Mouse (Mus musculus) urinary bladder, postnatal 10 days (tissue): Measurements from ENCODE around the gene Bclaf1.

Source experiments
- DNase-seq: peaks from one replicate; pipeline ENCODE4 v3.0.0; 2022; ENCODE audit warnings: low spot score

The Bclaf1 gene

DNA sequence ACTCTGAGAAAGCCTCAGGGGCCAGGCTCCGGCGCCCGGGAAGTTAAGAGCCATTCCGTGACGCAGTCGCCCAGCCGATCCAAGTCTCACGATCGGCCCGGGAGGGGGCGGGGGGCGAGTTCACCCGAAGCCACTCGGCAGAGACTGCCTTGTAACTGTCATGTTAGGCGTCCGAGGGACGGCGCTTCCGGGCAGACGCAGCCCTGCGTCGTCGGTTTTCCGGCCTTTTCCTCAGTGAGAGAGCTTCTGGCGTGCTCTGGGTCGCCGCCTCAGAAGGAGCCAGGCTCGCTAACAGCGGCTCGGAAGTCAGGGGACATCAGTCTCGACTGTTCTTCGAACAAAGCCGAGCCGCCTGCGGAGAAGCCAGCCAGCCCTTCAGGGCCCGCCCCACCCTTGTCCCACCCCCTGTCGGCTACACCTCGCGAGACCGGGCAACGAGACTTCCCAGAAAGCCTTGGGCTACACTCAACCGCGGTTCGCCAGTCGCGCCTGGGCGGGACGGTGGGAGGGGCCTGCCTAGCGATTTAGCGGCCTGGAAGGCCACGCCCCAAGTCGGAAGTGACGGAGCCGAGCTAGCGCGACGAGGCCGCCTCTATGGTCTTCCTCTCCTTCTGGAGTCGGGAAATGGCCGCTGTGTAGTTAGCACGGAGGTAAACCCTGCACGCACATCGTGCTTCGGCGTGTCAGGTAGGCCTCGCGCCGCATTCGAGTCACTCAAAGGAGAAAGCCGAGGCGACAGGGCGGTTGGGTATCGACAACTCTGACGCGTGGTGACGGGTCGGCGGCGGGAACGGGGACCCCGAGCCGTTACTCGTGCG, at the start of gene Bclaf1:
Gene Bclaf1, plus strand, starts transcription at position 552 of the 818 bp plus-strand sequence.
- DNase-seq = peak; percentile 99

DNA sequence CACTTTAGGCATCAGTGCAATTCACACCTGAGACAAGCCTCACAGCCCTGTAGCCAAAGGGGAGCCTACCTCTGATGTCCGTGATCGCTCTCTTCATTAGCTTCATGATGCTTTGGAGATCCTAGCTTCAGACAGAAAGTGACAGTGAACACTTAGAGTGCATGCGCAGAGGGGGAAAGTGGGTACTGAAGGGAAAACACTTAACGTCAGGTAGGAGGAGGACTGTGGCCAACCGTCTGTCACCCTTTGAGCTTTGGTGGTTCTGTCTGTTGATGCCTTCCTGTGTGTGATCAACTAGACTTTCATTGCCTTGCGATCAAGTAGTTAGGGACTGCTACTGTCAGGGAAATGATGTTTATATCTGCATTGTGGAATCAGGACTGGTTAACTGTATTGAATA, 49.4 kb upstream of the Bclaf1 start:
- DNase-seq = no peak

DNA sequence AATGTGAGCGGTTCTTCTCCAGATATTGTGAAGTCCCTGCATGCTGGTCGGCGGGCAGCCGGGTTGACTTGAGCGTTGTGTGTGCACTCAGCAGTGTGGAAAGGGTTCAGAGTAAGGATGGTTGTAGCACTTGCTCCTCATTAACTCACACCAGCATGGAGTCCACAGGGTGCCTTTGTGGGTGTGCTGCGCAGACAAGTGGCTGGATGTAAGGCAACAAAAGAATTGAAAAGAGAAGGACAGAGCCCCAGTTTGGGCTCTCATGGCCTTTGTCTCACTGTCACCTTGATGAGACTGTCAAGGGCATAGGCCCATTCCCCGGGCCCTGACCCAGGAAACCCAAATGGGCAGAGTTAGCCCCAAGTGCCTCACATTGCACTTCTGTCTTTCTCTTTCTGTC, 47.8 kb upstream of the Bclaf1 start:
- no peak for DNase-seq

DNA sequence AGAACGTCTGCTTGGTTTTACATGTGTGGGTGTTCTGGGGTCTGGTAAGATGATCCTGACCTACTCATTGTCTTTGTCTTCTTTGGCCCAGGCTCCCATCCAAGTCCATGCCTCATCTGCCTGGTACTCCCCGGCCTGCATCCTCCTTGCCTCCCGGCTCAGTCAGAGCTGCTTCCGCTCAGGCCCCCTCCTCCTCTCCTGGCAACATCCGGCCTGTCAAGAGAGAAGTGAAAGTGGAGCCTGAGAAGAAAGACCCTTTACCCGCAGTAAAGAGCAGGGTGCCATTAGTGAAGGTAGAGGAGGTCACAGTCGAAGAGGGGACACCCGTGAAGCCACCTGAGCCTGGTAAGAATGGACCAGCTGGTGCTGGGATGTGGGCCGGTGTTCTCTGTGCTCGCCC, 45.2 kb upstream of the Bclaf1 start:
- no peak for DNase-seq

DNA sequence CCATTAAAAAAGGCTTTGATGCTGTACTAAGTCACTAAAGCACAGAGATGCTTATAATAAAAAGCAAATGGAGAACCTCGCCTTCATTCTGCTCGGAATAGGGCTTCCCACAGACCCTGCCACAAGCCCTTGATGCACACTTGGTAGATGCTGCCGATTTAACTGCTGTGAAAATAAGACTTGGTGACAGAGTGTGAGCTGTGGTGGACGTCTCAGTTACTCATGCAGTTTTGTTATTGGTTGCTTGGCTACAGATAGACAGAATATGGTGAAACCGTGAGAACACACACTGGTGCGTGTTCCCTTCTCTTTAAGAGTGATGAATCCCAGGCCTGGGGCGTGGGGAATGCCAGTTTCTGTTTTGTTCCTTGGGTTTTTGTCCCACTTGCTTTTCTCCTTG, 43.3 kb upstream of the Bclaf1 start:
- DNase-seq = no peak

DNA sequence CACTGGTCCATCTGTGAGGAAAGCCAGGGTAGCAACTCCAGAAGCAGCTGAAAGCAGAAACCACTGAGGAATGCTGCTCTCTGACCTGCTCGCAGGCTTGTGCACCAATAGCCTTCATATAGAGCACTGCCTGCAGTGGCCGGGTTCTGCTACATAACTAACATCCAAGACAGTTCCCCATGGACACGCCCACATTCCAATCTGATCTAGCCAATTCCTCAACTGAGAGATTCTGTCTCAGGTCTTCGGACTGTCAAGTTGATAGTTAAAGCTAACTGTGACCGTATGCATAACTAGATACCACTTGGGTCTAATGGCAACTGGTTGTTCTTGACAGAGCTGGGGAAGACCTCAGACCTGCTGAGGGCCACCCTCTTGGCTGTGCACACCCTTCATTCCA, 39.9 kb upstream of the Bclaf1 start:
- no peak for DNase-seq

DNA sequence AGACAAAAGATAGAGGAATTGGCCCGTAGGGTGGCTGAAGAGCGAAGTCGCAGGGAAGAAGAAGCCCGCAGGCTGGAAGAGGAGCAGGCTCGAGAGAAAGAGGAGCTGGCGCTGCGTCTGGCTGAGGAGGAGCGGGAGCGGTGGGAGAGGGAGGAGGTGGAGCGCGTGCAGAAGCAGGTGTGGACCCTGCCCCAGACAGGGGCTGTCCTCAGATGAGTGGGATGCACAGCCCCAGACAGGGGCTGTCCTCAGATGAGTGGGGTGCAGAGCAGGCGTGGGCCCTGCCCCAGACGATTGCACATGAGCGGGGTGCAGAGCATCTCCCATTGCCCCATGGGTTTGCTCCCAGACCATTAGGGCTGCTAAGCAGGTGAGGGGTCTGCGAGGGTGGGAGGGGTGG, 39.0 kb upstream of the Bclaf1 start:
- no peak for DNase-seq

DNA sequence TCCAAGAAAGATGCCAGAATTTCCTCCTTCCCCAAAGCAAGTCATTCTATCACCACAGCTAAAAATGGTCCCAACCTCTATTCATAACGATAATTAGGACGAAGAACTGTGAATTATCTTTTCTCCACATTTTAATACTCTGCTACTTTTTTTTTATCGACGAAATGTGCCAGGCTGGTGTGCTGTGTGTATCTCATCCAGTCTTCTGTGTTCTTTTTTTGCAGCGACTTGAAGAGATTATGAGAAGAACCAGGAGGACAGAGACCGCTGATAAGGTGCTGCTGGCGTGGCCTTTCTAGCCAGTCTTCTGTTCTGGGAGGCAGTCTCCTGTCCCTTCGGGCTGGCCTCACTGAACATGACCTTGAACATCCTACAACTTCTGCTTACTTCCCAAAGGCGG, 38.2 kb upstream of the Bclaf1 start:
- no peak for DNase-seq

DNA sequence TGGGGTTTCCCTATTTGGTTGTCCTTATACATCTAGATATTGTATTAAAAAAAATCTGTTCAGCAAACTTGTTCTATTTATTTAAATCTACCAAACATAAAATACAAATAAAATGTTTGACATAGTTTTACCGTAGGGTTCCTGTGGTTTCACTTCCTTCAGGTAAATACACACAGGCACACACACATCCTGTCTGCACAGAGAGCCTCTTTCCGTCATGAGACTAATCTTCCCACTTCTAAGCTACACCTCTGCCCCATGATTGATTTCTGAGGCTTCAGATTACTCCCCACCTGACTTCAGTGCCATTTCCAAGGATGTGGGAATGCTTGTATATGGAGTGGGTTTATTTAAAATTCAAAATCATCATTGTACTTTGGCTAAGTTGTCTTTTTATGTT, 30.8 kb upstream of the Bclaf1 start:
- DNase-seq = no peak

DNA sequence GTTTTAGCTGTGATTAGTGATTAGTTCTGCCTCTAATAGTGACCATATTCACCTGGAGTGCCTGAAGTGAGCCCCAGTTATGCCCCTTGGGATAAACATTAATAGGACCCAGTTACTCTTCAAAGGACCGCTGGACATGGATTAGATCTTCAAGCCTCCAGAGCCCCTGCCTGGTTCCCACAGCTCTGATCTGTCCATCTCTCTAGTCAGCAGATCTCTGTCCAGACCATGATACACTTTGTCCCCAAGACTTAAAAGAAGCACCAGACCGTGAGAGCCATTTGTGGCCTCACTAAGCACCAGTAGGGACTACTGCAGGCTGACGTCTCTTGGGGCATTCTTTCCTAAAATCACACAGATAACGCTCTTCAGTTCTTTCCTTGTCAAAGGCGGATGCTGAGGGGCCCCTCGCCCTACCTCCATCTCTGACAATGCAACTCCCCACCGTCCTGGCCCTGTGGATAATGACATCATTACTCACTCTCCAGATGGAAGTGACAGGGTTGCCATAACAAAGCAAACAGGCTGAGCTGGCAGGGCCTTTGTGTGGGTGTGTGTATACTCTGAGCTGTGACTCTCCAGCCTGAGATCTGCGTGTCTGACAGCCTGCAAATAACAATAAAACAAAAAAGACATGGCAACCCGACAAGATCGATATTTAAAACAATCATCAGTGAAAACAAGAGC, 26.8 kb upstream of the Bclaf1 start:
- no peak for DNase-seq

DNA sequence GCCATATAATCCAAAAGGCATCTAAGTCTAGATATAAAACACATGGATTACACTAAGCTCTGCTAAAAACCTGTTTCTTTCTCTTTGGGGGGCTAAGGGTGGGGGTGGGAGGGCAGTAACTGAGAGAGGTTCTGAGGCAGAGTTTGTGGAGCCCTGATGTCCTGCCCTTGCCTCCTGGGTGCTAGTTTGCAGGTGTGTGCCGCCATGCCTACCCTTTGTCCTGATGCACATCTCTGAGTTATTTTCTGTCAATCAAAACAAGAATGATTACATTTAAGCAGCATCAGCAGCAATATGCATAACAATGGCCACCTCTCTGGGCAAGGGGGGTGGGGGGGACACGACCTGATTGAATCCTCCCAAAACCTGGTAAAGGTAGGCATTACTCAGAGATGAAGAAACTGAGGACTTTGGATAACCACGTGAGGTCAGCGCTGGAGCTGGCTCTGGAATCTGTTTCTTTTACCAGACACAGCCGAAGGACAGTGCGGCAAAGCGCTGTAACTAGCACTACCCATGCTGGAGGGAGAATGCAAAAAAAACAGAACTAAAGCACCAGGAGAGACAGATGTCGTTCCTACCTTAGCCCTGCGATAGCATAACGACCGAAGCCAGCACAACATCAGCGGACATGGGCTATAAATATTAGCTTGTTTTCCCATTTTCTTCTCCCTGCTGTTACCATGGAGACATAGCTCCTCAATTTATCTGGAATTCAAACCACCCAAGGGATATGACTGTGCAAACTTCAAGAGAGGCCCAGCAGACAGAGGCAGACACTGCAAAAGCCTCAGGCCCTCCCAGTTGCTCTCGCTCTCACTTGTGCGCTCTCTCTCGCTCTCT, 26.1 kb upstream of the Bclaf1 start:
- no peak for DNase-seq

DNA sequence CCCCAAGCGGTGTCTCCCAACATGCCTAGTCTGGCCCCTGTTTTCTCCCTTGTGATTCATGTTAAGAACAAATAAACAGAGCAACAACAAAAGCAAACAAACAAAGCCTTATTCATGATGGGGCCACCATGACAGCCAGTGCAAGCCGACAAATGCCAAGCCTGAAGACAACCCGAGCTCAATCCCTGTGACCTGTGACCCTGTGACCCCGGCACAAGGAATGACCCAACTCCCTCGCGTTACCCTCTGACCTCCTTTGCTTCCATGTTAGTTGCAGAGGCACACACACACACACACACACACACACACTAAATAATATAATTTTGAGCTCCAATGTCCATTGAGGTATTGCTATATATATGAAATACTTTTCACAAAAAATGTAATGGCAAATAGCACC, 24.9 kb upstream of the Bclaf1 start:
- DNase-seq = no peak

DNA sequence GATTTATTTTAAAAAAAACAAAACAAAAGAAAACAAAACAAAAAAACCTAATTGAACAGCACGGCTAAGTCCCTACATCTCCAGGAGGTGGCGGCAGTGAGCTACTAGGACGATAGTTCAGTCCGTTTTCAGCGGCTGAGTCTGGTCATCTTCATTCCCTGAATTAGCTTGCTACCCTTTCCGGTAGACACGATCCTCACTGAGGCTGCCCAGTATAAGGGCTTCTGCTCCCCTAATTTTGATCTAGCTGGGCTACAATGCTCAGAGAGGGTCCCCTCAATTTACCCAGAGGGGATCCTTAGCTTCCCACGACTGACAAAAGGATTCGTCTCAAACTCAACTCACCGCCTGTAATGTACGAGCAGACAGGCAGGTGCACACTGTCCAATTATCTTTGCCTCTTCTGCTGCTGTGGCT, 21.8 kb upstream of the Bclaf1 start:
- DNase-seq = peak; percentile 33

DNA sequence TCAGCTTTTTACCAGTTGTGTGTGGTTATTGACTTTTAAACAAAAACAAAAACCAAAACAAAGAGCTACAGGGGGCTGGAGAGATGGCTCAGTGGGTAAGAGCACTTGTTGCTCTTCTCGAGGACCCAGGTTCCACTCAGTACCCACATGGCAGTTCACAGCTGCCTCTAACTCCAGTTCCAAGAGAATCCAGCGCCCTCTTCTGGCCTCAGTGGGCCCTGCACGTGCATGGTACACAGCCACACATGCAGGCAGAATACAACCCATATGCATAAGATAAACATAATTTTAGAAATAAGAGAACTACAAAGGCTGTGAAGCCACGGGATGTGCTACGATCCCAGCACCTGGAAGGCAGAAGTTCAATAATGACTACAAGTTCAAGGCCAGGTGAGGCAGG, 16.3 kb upstream of the Bclaf1 start:
- no peak for DNase-seq

DNA sequence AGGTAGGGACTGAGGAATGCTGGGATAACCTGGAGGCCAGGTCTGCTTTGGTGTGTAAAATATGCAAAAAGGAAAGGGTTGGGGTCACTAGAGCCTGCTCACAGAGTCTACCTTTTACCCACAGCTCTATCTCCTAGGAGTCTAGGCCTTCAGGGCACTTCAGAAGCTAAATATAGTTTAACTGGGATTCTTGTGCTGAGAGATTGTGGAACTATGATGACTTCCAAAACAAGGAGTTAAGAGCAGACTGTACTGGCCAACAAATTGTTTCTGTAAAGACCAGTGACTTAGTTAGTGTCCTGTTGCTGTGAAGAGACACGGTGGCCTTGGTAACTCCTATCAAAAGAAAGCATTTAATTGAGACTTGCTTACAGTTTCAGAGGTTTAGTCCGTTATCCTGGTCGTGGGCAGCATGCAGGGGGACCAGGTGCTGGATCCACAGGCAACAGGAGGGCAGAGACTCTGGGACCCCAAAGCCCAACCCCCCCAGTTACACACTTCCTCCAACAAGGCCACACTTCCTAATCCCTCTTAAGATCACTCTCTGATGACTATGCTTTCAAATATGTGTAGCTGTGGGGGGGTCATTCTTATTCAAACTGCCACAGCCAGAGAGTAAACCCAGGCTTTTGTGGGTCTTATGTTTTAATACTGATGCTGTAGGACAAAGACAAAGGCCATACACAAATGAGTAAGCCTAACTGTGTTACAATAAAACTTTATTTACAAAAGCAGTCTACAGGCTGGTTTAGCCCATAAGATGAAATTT, 13.9 kb upstream of the Bclaf1 start:
- DNase-seq = no peak

DNA sequence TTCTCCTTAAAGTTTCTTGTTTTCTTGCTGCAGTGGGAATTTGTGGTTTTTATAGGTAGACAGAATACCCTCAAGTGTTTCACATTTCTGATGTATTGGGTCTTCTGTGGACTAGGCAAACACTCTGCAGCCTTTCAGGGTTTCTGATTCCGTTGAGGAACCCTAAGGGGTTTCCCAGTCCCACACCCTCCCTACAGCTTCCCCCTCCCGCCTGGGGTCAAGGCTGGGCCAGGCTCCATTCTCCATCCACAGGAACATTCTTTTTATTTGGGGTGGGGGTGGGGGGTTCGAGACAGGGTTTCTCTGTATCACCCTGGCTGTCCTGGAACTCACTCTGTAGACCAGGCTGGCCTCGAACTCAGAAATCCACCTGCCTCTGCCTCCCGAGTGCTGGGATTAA, 13.2 kb upstream of the Bclaf1 start:
- DNase-seq = no peak

DNA sequence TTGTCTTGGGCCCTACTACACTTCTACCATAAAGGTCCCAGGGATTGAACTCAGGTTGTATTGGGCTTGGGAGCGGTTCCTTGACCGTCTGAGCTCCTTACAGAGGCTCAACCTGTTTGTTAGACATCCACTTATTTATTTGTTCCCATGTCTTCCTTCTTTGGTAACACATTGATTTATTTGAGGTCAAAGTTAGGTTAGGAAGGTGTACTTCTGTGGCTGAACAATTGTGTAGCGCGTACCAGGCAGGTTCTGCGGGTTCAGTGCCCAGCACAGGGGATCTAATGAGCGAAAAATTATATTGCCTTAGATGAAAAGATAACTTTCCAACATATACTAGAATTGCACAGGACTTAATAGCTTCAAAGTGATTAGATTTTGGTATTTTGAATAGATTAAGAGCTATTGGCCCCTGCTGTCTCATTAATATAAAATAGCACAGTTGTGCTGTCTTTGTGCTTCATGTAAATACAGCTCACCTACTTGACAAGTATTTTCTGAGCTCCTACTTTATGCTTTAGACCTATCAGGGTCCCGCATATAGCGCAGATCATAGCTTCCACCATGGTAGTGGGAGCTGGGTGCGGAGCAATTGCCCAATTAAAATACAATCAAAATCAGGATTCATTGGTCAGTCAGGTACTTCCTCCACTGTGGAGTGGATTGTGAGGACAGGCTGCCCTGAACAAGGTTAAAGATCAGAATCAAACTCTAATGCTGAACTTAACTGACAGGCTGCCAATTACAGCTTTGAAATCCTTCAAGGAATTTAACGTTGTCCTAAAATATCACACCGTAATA, 1.1 kb upstream of the Bclaf1 start:
- DNase-seq = no peak

DNA sequence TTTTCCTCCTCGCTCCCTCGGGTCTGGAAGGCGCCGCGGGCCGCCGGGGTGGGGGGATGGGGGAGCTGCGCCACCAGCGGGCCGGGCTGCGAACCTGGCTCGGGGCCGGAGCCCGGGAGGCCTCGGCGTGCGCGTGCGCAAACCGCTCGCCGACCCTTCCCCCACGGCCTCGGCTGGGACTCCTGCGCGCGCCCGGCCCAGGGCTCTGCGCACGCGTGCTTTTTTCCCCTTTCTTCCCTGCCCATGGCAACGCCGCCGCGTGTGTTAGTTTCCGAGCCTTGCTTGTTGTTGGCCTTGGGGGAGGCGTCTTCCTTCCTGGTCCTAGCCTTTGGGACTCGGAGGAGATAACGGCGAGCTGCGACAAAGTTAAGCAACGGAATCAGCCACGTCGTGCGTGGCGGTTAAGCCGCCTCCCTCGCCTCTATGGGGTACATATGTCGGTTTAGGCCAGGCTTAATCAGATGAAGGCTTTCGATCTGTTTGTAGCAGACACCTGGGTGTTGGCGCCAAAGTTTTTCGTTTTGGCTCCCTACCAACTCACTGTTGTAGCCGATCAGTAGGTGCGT, 550 bp downstream of the Bclaf1 start:
- peak; percentile 60 for DNase-seq

DNA sequence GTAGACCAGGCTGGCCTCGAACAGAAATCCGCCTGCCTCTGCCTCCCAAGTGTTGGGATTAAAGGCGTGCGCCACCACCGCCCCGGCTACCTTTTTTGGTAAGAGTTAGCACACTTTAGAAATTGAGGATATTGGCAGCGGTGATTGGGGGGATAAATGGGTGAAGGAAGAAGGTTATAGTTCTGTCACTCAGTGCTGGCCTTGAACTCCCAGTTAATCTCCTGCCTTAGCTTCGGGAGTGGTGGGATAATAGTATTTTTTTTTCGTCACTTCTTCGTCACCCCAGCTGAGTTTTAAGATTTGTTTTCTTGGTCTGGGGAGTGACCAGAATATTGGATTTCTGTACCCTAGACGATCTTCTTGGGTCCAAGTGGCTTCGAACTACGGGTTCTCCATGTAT, 1.2 kb downstream of the Bclaf1 start:
- no peak for DNase-seq

DNA sequence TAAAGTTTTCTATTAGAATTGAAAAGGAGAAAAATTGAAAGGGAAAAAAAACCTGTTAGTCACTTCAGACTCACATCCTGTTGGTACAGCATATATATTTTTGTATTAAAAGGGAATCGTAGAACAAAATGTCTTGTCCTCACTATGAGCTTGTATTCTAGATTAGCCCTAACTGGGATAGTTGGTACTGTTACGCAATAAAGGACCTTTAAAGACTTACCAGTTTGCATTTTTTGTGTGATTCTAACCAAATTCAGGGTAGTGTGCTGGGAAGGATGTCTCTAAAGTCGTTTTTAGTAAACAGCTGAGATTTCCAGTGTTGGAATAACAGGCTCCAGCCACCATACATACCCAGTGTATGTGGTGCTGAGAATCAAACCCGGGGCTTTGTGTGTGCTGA, 1.7 kb downstream of the Bclaf1 start:
- no peak for DNase-seq

DNA sequence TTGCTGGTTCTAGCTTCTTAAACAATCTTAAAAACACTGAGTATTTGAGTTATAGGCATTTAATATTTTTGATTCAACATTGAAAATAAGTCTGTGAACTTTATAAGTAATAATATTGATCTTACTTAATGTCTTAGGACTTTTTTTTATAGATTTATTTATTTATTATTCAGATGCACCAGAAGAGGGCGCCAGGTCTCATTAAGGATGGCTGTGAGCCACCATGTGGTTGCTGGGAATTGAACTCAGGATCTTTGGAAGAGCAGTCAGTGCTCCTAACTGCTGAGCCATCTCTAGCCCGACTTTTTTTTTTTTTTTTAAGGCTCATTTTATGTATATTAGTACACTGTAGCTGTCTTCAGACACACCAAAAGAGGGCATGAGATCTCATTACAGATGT, 2.5 kb downstream of the Bclaf1 start:
- DNase-seq = no peak
